Mouse (Mus musculus): ENCODE data around the gene Pias4. TPM values are rescaled to one million over a fixed set of nuclear protein-coding genes. Genes with fewer than 3 reads are reported as not detected.
A peak's percentile ranks its signal among the peaks of the same experiment; 100 is the strongest.

Pias4 gene
- polyA plus RNA-seq, 1 experiment: 43.2 TPM

- H3ac ChIP-seq (ENCODE audit: control insufficient read depth, insufficient read length): no peak overlapping the region
- H3K4me3 ChIP-seq: no peak overlapping the region
- no peaks in the 10 kb centered on the region for H3K36me3 ChIP-seq (ENCODE audit: control insufficient read depth, insufficient read depth)
- peak overlapping the region; percentile 85 for H3K4me2 ChIP-seq (ENCODE audit: low read depth)
- peaks cover 14% of the 10 kb centered on the region for H3K79me2 ChIP-seq (ENCODE audit: control insufficient read depth, insufficient read depth)
- no peaks in the 10 kb centered on the region for H3K27me3 ChIP-seq (ENCODE audit: control insufficient read depth, insufficient read depth, insufficient read length)
- no peak for TF ChIP-seq TCF12 (IDR thresholded peaks at IDR 0.05; ENCODE audit: insufficient read depth, poor library complexity, severe bottlenecking)
- TF ChIP-seq SRF (IDR thresholded peaks at IDR 0.05; ENCODE audit: control insufficient read depth, insufficient read length, low read depth): no peak
- no peak for TF ChIP-seq USF1 (IDR thresholded peaks at IDR 0.05; ENCODE audit: low read depth)
- TF ChIP-seq MAX (IDR thresholded peaks at IDR 0.05; ENCODE audit: low read depth): no peak
- no peak for TF ChIP-seq POLR2A (IDR thresholded peaks at IDR 0.05; ENCODE audit: insufficient read length, low read depth)
- TF ChIP-seq TCF3 (IDR thresholded peaks at IDR 0.05; ENCODE audit: insufficient read length, low read depth): no peak
- TF ChIP-seq MYOG (IDR thresholded peaks at IDR 0.05; ENCODE audit: control insufficient read depth in 1 of 3, insufficient read depth in 1 of 3, insufficient read length in 2 of 3, low read depth in 2 of 3): no peak
- no peak for TF ChIP-seq REST (IDR thresholded peaks at IDR 0.05; ENCODE audit: insufficient read depth, insufficient read length)
- no peak for TF ChIP-seq E2F4 (IDR thresholded peaks at IDR 0.05; ENCODE audit: insufficient read depth)
Observed at GRCm38 (mm10) chr10:81134181-81134587, 33.5 kb downstream of the Pias4 start.

DNA sequence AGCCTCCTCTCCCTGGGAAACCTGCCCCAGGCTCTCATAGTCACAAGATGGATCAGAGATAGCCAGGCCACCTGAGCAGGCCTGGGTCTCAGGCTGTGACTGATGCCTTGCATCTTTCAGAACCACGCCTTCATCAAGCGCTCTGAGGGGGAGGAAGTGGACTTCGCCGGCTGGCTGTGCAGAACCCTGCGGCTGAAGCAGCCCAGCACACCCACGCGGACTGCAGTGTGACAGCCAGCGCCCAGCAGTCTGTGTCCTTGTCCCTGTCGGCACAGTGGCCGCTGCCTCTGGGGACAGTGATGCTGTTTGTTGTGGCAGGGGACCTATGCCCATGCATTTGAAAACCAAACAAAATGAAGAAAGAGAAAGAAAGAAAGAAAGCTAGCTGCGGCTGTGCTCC, 44.2 kb downstream of the Pias4 start:
- no peak overlapping the region for H3K4me3 ChIP-seq
- H3K79me2 ChIP-seq (ENCODE audit: control insufficient read depth, insufficient read depth): no peaks in the 10 kb centered on the region
- H3ac ChIP-seq (ENCODE audit: control insufficient read depth, insufficient read length): no peak overlapping the region
- no peaks in the 10 kb centered on the region for H3K27me3 ChIP-seq (ENCODE audit: control insufficient read depth, insufficient read depth, insufficient read length)
- peaks cover 15% of the 10 kb centered on the region for H3K36me3 ChIP-seq (ENCODE audit: control insufficient read depth, insufficient read depth)
- TF ChIP-seq POLR2AphosphoS2 (IDR thresholded peaks at IDR 0.05; ENCODE audit: insufficient read length, low read depth) (peak; percentile 23), REST (IDR thresholded peaks at IDR 0.05; ENCODE audit: insufficient read depth, insufficient read length) (no peak)
- H3K4me2 ChIP-seq (ENCODE audit: low read depth): no peak overlapping the region

- Histone ChIP-seq H3K4me3 (no peak overlapping the region), H3K27me3 (ENCODE audit: control insufficient read depth, insufficient read depth, insufficient read length) (no peaks in the 10 kb centered on the region), H3K36me3 (ENCODE audit: control insufficient read depth, insufficient read depth) (peaks cover 20% of the 10 kb centered on the region), H3ac (ENCODE audit: control insufficient read depth, insufficient read length) (no peak overlapping the region), H3K79me2 (ENCODE audit: control insufficient read depth, insufficient read depth) (no peaks in the 10 kb centered on the region), H3K4me2 (ENCODE audit: low read depth) (no peak overlapping the region)
- TF ChIP-seq SRF (IDR thresholded peaks at IDR 0.05; ENCODE audit: control insufficient read depth, insufficient read length, low read depth): no peak
- no peak for TF ChIP-seq MYOG (IDR thresholded peaks at IDR 0.05; ENCODE audit: control insufficient read depth in 1 of 3, insufficient read depth in 1 of 3, insufficient read length in 2 of 3, low read depth in 2 of 3)
- TF ChIP-seq USF1 (IDR thresholded peaks at IDR 0.05; ENCODE audit: low read depth): no peak
- no peak for TF ChIP-seq MYOD1 (IDR thresholded peaks at IDR 0.05; ENCODE audit: control insufficient read depth in 1 of 3, insufficient read length in 2 of 3, low read depth in 2 of 3)
- TF ChIP-seq POLR2AphosphoS2 (IDR thresholded peaks at IDR 0.05; ENCODE audit: insufficient read length, low read depth): no peak
- no peak for TF ChIP-seq POLR2A (IDR thresholded peaks at IDR 0.05; ENCODE audit: insufficient read length, low read depth)
- no peak for TF ChIP-seq CEBPB (IDR thresholded peaks at IDR 0.05; ENCODE audit: insufficient read depth, poor library complexity, severe bottlenecking)
- TF ChIP-seq TCF12 (IDR thresholded peaks at IDR 0.05; ENCODE audit: insufficient read depth, poor library complexity, severe bottlenecking): no peak
- TF ChIP-seq TCF3 (IDR thresholded peaks at IDR 0.05; ENCODE audit: insufficient read length, low read depth): no peak
- TF ChIP-seq REST (IDR thresholded peaks at IDR 0.05; ENCODE audit: insufficient read depth, insufficient read length): no peak
- TF ChIP-seq MAX (IDR thresholded peaks at IDR 0.05; ENCODE audit: low read depth): no peak
- TF ChIP-seq E2F4 (IDR thresholded peaks at IDR 0.05; ENCODE audit: insufficient read depth): no peak
Observed at GRCm38 (mm10) chr10:81122889-81123288, 44.8 kb downstream of the Pias4 start.

DNA sequence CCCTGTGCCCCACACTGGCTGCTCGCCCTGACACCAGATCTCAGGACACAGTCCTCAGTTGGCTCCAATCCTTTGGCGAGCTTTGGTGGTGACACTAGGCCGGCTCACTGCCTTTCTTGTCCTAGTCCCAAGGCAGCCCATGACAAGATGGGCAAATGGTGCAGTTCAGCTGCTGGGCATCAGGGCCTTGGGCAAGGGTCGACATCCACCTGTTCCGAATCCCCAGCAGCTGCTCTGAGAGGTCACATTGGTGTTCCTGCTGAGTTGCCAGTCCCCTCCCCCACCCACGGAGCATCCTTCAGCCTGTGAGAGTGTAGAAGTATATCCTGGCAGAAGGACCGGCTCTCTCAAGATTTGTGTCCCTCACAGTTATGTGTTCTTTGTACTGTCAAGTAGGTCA, 47.1 kb downstream of the Pias4 start:
- H3K27me3 ChIP-seq (ENCODE audit: control insufficient read depth, insufficient read depth, insufficient read length): no peaks in the 10 kb centered on the region
- no peak overlapping the region for H3K4me3 ChIP-seq
- H3ac ChIP-seq (ENCODE audit: control insufficient read depth, insufficient read length): no peak overlapping the region
- H3K79me2 ChIP-seq (ENCODE audit: control insufficient read depth, insufficient read depth): no peaks in the 10 kb centered on the region
- H3K4me2 ChIP-seq (ENCODE audit: low read depth): no peak overlapping the region
- no peak for TF ChIP-seq E2F4 (IDR thresholded peaks at IDR 0.05; ENCODE audit: insufficient read depth)
- TF ChIP-seq MYOG (IDR thresholded peaks at IDR 0.05; ENCODE audit: control insufficient read depth in 1 of 3, insufficient read depth in 1 of 3, insufficient read length in 2 of 3, low read depth in 2 of 3): peak; percentile 59 to 98 (median 92)
- peak in 2 of 3 experiments; percentile 90 to 91 for TF ChIP-seq MYOD1 (IDR thresholded peaks at IDR 0.05; ENCODE audit: control insufficient read depth in 1 of 3, insufficient read length in 2 of 3, low read depth in 2 of 3)
- peak; percentile 94 for TF ChIP-seq TCF3 (IDR thresholded peaks at IDR 0.05; ENCODE audit: insufficient read length, low read depth)
- peak; percentile 86 for TF ChIP-seq TCF12 (IDR thresholded peaks at IDR 0.05; ENCODE audit: insufficient read depth, poor library complexity, severe bottlenecking)
- peaks cover 29% of the 10 kb centered on the region for H3K36me3 ChIP-seq (ENCODE audit: control insufficient read depth, insufficient read depth)

- Histone ChIP-seq H3K27me3 (ENCODE audit: control insufficient read depth, insufficient read depth, insufficient read length) (no peaks in the 10 kb centered on the region), H3K4me3 (no peak overlapping the region), H3K36me3 (ENCODE audit: control insufficient read depth, insufficient read depth) (peaks cover 29% of the 10 kb centered on the region), H3K79me2 (ENCODE audit: control insufficient read depth, insufficient read depth) (no peaks in the 10 kb centered on the region), H3K4me2 (ENCODE audit: low read depth) (no peak overlapping the region), H3ac (ENCODE audit: control insufficient read depth, insufficient read length) (no peak overlapping the region)
- TF ChIP-seq CEBPB (IDR thresholded peaks at IDR 0.05; ENCODE audit: insufficient read depth, poor library complexity, severe bottlenecking) (no peak), MYOD1 (IDR thresholded peaks at IDR 0.05; ENCODE audit: control insufficient read depth in 1 of 3, insufficient read length in 2 of 3, low read depth in 2 of 3) (peak; percentile 73 to 97 (median 96)), REST (IDR thresholded peaks at IDR 0.05; ENCODE audit: insufficient read depth, insufficient read length) (no peak), SRF (IDR thresholded peaks at IDR 0.05; ENCODE audit: control insufficient read depth, insufficient read length, low read depth) (no peak), TCF3 (IDR thresholded peaks at IDR 0.05; ENCODE audit: insufficient read length, low read depth) (peak; percentile 96), E2F4 (IDR thresholded peaks at IDR 0.05; ENCODE audit: insufficient read depth) (no peak), TCF12 (IDR thresholded peaks at IDR 0.05; ENCODE audit: insufficient read depth, poor library complexity, severe bottlenecking) (peak; percentile 95), POLR2AphosphoS2 (IDR thresholded peaks at IDR 0.05; ENCODE audit: insufficient read length, low read depth) (no peak), POLR2A (IDR thresholded peaks at IDR 0.05; ENCODE audit: insufficient read length, low read depth) (no peak), USF1 (IDR thresholded peaks at IDR 0.05; ENCODE audit: low read depth) (no peak), MAX (IDR thresholded peaks at IDR 0.05; ENCODE audit: low read depth) (no peak), MYOG (IDR thresholded peaks at IDR 0.05; ENCODE audit: control insufficient read depth in 1 of 3, insufficient read depth in 1 of 3, insufficient read length in 2 of 3, low read depth in 2 of 3) (peak; percentile 96 to 100 (median 99))
Observed at GRCm38 (mm10) chr10:81119625-81120024, 48.1 kb downstream of the Pias4 start.

All from myocyte (in vitro differentiated cells).